Mouse (Mus musculus) kidney, postnatal 14 days (tissue): Measurements from ENCODE around the gene Dnajc4.
"Not testable (repeated sequence)": the region's sequence is repeated elsewhere in the genome, so short reads cannot be mapped to it uniquely, and the experiment has no call there.

Experiments used
- DNase-seq: peaks from one replicate; pipeline ENCODE4 v3.0.0; 2022; ENCODE audit warnings: mixed read lengths

The Dnajc4 gene

GRCm38 (mm10) chr19:6994489-6994888 is 2.1 kb upstream of the Dnajc4 start:
- DNase-seq, result no peak

- DNase-seq, result no peak
Observed at GRCm38 (mm10) chr19:6994002-6994401, 1.6 kb upstream of the Dnajc4 start.

- no peak for DNase-seq
Observed at GRCm38 (mm10) chr19:6993011-6993770, 819 bp upstream of the Dnajc4 start.

DNA sequence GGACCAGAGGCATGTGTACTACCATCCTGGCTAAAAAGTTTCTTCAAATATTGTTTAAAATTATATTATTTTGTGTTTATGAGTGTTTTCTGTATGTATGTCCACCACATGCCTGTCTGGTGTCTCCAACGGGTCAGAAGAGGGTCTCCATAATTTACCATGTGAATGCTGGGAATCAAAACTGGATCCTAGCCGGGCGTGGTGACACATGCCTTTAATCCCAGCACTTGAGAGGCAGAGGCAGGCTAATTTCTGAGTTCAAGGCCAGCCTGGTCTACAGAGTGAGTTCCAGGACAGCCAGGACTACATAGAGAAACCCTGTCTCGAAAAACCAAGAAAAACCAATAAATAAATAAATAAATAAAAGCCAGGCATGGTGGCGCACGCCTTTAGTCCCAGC is 1.2 kb downstream of the Dnajc4 start:
- DNase-seq, result not testable (repeated sequence)

DNA sequence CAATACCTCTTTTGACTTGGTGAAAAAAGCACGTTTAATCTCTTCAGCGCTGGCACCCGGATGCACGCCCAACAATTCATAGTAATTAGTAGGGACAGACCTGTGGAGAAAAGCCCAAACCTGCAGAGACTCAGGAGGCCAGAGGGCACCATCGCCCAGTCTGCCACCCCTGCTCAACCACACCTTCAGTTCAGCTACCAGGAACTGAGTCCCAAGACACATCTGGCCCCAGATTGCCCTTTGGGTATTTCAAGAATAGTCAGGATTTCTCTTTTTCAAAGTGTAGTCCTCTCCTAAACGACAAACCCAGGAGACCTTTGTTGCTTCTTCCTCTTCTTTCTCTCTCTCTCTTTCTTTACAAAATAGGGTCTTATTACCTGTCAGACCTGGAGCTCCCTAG is 1.7 kb downstream of the Dnajc4 start:
- no peak for DNase-seq

DNA sequence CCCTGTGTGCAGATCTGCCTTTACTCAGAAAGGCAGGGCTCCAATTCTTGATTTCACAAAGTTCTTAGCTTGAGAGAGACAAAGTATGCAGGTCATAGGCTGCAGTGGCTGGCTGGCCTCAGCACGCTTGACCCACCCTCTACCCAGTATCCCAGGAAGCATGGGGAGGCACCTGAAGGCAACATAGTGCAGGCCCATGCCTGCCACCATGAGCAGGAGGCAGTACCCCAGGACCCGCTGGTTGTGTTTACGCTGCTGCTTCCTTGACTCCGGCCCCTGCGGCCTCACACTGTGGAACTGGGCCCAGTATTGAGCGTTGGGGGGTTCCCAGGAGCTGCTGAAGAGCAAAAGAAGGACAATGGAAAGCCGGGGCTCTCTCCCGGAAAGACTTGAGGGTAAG is 3.1 kb downstream of the Dnajc4 start:
- DNase-seq, result no peak

DNA sequence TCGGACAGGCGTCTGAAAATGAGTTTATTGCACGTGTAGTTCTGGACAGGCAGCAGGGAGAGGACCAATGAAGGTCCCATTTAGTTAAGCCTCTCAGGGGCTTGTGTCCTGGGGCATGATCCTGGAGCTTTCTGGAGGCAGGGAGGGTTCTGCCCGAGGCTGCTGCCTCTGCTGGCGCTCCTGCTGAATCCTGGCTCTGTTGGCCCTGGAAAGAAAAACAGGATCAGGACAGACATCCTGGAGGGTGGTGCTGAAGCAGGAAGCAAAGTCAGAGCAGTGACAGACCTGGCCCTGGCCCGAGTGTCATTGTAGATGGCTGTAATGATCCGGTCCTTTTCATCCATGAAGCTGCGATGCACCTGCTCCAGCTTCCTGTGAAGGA is 4.5 kb downstream of the Dnajc4 start:
- DNase-seq, result no peak

DNA sequence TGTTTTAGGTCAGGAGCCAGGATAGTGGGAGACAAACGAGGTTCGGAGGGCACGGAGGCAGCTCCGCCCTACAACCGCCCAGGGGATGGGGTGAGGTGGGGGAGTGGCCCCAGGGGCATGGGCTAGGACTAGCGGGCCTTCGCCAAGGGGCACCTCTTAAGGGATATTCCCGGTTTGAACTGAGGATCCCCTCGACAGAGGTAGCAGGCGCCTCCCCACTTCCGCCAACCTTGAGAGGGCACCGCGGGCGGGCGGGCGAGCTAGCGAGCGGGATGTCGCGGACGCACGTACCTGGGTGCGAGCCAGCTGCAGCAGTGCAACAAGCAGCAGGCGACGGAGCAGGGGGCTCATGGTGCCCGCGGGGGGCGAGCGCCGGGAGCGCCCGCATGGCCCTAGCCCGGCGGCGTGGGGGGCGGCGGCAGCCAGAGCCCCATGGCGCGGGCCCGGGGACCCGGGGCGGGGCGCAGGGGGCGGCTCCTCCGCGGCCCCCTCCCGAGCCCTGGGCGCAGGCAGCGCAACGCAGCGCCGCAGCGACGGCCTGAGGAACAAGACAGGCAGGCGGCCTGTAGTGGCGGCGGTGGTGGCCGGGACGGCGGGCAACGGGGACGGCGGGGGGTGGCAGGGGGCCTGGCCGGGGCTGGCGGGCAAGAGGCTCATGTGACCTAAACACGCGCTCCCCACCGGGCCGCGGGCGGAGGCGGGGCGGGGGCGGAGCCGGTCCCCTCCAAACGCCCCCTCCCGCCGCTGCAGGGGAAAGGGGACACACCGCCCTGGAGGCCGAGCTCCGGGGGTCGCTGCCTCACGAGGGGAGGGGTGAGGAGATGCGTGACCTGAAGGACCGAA is 5.1 kb downstream of the Dnajc4 start, which contains the start of gene Vegfb:
Vegfb (minus strand) TSS at position 591 of the 843 bp plus-strand sequence.
- DNase-seq, result peak; percentile 84

- DNase-seq, result no peak
Observed at GRCm38 (mm10) chr19:6985951-6986708, 6.2 kb downstream of the Dnajc4 start.

GRCm38 (mm10) chr19:6985300-6985699 is 7.1 kb downstream of the Dnajc4 start:
- DNase-seq, result no peak

DNA sequence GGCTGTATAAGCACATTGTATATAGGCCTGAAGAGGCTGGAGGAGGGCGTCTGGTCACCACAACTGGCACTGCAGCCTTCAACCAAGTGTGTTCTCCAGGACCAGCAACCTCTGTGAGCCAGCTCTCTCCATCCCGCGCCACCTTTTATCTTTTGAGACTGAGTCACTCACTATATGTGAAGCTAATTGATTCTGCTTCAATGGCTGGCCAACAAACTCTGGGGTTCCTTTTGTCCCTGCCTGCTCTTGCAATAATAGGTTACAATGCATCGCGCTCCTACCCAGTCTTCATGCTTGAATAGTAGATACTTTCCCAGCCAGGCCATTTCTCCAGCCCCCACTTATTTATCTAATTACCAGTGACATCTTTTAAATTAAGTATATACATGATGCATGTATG is 8.8 kb downstream of the Dnajc4 start:
- DNase-seq, result no peak

DNA sequence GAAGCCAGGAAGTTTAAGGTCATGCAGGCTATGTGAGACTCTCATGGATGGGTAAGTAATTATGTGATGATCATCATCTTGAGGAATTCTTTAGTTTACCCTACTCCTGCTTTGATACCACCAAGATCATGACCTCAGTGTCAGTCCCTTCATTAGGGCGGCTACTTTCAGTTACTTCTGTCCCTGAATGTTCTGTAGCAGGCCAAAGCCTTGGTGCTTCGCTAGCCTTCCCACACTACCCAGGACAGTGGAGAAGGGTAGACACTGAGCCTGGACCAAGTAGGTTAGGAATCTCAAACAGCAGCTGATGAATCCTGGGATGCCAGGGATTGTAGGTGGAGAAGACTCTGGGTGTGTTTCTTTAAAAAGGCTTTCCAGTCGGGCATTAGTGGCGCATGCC is 10.9 kb downstream of the Dnajc4 start:
- no peak for DNase-seq

- DNase-seq, result peak; percentile 99
Observed at GRCm38 (mm10) chr19:6980381-6981093, 11.8 kb downstream of the Dnajc4 start, which contains the start of gene Fkbp2. Gene Fkbp2 (minus strand): TSS chr19:6980501.

GRCm38 (mm10) chr19:6979486-6980380 is 12.6 kb downstream of the Dnajc4 start:
- peak; percentile 100 for DNase-seq

GRCm38 (mm10) chr19:6979001-6979479 is 13.3 kb downstream of the Dnajc4 start:
- peak; percentile 43 for DNase-seq

DNA sequence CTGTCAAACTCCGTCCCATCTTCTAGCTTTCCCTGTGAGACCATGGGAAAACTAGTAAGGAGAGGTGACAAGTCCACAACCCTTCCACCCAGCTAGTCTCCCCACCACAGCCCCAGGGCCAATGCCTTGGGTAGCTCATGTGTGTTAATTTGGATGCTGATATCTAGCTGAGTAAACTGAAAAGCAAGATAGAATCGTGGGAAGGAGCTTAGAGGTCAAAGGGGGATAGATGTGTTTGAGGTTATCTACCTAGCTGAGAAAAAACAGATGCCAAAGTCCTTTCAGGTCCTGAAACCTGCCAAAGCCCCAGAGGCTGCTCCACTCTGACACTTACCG is 13.8 kb downstream of the Dnajc4 start:
- no peak for DNase-seq

DNA sequence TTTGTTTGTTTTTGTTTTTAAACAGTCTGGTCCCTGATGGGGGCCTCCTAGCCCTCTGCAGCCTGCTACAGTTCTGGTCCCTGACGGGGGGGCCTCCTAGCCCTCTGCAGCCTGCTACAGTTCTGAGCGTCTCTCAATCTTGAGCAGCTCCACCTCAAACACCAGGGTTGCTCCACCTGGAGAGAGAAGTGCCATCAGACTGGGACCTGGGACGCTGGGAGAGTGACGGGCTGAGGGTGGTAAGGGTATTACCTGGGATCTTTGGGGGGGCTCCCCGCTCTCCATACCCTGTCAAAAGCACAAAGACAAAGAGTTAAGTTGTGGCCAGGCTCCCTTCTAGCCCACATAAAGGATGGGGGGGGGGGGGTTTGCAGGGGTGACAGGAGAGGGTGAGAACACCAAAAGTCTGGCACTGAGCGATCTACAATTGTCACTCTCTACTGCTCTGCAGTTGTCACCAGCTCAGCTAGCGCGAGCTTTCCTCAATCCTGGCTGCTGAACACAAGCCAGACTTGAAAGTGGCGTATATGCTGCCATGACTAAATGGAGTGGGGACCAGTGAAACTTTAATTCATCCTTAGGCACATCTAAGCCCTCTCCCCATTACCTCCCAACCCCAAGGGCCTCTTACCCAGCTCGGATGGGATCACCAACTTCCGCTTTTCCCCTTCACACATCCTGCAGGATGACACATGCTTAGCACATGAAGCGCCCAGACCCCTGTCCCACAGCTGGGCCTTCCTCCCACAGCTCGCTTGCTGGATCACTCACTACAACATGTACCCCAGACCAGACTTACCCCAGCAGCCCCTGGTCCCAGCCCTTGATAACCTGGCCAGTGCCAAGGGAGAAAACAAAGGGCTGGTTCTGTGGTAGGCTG is 14.4 kb downstream of the Dnajc4 start:
- DNase-seq, result no peak

- DNase-seq, result peak; percentile 76
Observed at GRCm38 (mm10) chr19:6975537-6976521, 16.5 kb downstream of the Dnajc4 start, which contains the start of gene Plcb3. Gene Plcb3 (minus strand): TSS chr19:6976470.
